Mouse (Mus musculus) ES-E14 (cell line): ENCODE results near the gene Rpl9-ps6. TPM values are rescaled to one million over a fixed set of nuclear protein-coding genes. Genes with fewer than 3 reads are reported as not detected.

ENCODE experiments used
- DNase-seq: peaks from one replicate; pipeline ENCODE4 v3.0.0-alpha.2; 2013; ENCODE audit warnings: low read depth, low spot score
- H3K27ac ChIP-seq: 2 replicates; pipeline ENCODE4 v1.5.1; 2012; ENCODE audit warnings: low read depth, mild to moderate bottlenecking, low read length, moderate library complexity, mixed read lengths; ENCODE audit not compliant: poor library complexity, insufficient read depth, severe bottlenecking
- H3K36me3 ChIP-seq: 2 replicates; pipeline ENCODE4 v1.6.1; 2012; ENCODE audit warnings: mild to moderate bottlenecking, low read length, moderate library complexity, mixed read lengths; ENCODE audit not compliant: control insufficient read depth, poor library complexity, insufficient read depth, severe bottlenecking
- H3K4me1 ChIP-seq, 2 experiments: fragments of 150-350 bp in 1 of 2; sonication (generic) in 1 of 2; 2 replicates each; pipeline ENCODE4 v1.6.1; 2012; ENCODE audit warnings: low read length in 2 of 2, mild to moderate bottlenecking in 1 of 2, mixed read lengths in 1 of 2; ENCODE audit not compliant: control insufficient read depth in 2 of 2, insufficient read depth in 2 of 2, poor library complexity in 1 of 2
- H3K4me3 ChIP-seq, 2 experiments: fragments of 150-350 bp in 1 of 2; sonication (generic) in 1 of 2; 2 replicates each; pipeline ENCODE4 v1.5.1; 2012; ENCODE audit warnings: low read length in 2 of 2, low read depth in 1 of 2, mild to moderate bottlenecking in 1 of 2, mixed read lengths in 1 of 2; ENCODE audit not compliant: insufficient read depth in 1 of 2, poor library complexity in 1 of 2, severe bottlenecking in 1 of 2
- H3K9ac ChIP-seq: 2 replicates; pipeline ENCODE4 v1.6.1; 2012; ENCODE audit warnings: low read depth, mild to moderate bottlenecking, low read length, mixed read lengths; ENCODE audit not compliant: poor library complexity, insufficient read depth, severe bottlenecking
- H3K9me3 ChIP-seq: fragments of 150-350 bp; sonication (generic); 2 replicates; pipeline ENCODE4 v1.6.1; 2012; ENCODE audit warnings: low read depth, mild to moderate bottlenecking, low read length; ENCODE audit not compliant: control insufficient read depth, insufficient read depth
- CHD2 ChIP-seq: IDR thresholded peaks from 2 replicates; pipeline ENCODE4 v1.6.1; 2014; ENCODE audit warnings: mild to moderate bottlenecking, low read depth, low read length, inconsistent platforms
- HCFC1 ChIP-seq: IDR thresholded peaks from 2 replicates; pipeline ENCODE4 v1.6.1; 2012; ENCODE audit warnings: low read length, inconsistent platforms, borderline replicate concordance; ENCODE audit not compliant: insufficient read depth
- MAFK ChIP-seq: IDR thresholded peaks from 2 replicates; pipeline ENCODE4 v1.6.1; 2014; ENCODE audit warnings: mild to moderate bottlenecking, low read depth, low read length, inconsistent platforms; ENCODE audit not compliant: insufficient read depth
- ZC3H11A ChIP-seq: IDR thresholded peaks from 2 replicates; pipeline ENCODE4 v1.6.1; 2012; ENCODE audit warnings: low read depth, mild to moderate bottlenecking, inconsistent platforms, low read length, borderline replicate concordance
- ZNF384 ChIP-seq: IDR thresholded peaks from 2 replicates; pipeline ENCODE4 v1.6.1; 2012; ENCODE audit warnings: low read depth, low read length, inconsistent platforms
- in situ Hi-C, 2 experiments: fragments of 600-800 bp; cut with MboI; formaldehyde crosslinking; loops; one replicate each; pipeline ENCODE4 v1.15.1; 2025; ENCODE audit warnings: low sequenced_read_pairs in 2 of 2, inconsistent platforms in 1 of 2; ENCODE audit not compliant: unreplicated experiment in 2 of 2
- total RNA-seq: library from RNA; depleted of rRNA; stranded (reverse); fragments of 300-350 nt; gene quantifications from 2 replicates; pipeline ENCODE4 v1.2.3, GENCODE M21; 2012

Rpl9-ps6 gene
- total RNA-seq, 1 experiment, result 160 TPM

GRCm38 (mm10) chr19:32497411-32497810 lies 31.0 kb upstream of the Rpl9-ps6 start:
- H3K9me3 ChIP-seq, result no peaks in the 10 kb centered on the region
- H3K4me3 ChIP-seq, result no peak overlapping the region
- H3K4me1 ChIP-seq, result no peaks in the 10 kb centered on the region
- H3K36me3 ChIP-seq, result peaks cover 6% of the 10 kb centered on the region
- no peak overlapping the region for H3K27ac ChIP-seq
- in situ Hi-C loops, result no loop called here
- no peak for DNase-seq
- TF ChIP-seq ZNF384, result no peak
- no peak overlapping the region for H3K9ac ChIP-seq

- TF ChIP-seq ZNF384, result no peak
- TF ChIP-seq MAFK, result no peak
- TF ChIP-seq ZC3H11A, result no peak
- TF ChIP-seq HCFC1, result no peak
- no peak for TF ChIP-seq CHD2
- Histone ChIP-seq H3K4me3 (no peak overlapping the region), H3K9me3 (no peaks in the 10 kb centered on the region), H3K4me1 (no peaks in the 10 kb centered on the region), H3K27ac (no peak overlapping the region), H3K36me3 (peaks cover 5% of the 10 kb centered on the region), H3K9ac (no peak overlapping the region)
- in situ Hi-C loops, result no loop called here
- no peak for DNase-seq
Measured at GRCm38 (mm10) chr19:32495034-32495433, 28.7 kb upstream of the Rpl9-ps6 start.

- Histone ChIP-seq H3K9ac (no peak overlapping the region), H3K4me1 (no peaks in the 10 kb centered on the region), H3K36me3 (peaks cover 5% of the 10 kb centered on the region), H3K9me3 (no peaks in the 10 kb centered on the region), H3K4me3 (no peak overlapping the region), H3K27ac (no peak overlapping the region)
- no peak for DNase-seq
- no peak for TF ChIP-seq ZNF384
- no peak for TF ChIP-seq ZC3H11A
- TF ChIP-seq HCFC1, result no peak
- TF ChIP-seq CHD2, result no peak
- no peak for TF ChIP-seq MAFK
- in situ Hi-C loops, result no loop called here
Measured at GRCm38 (mm10) chr19:32494611-32495010, 28.2 kb upstream of the Rpl9-ps6 start.

GRCm38 (mm10) chr19:32493471-32493870 lies 27.1 kb upstream of the Rpl9-ps6 start:
- Histone ChIP-seq H3K4me1 (no peaks in the 10 kb centered on the region), H3K4me3 (no peak overlapping the region), H3K9ac (no peak overlapping the region), H3K27ac (no peak overlapping the region), H3K36me3 (peaks cover 5% of the 10 kb centered on the region), H3K9me3 (no peaks in the 10 kb centered on the region)
- no peak for TF ChIP-seq HCFC1
- no peak for TF ChIP-seq MAFK
- no peak for TF ChIP-seq ZNF384
- no peak for TF ChIP-seq CHD2
- TF ChIP-seq ZC3H11A, result no peak
- in situ Hi-C loops, result no loop called here
- no peak for DNase-seq

- DNase-seq, result no peak
- Histone ChIP-seq H3K9me3 (no peaks in the 10 kb centered on the region), H3K9ac (no peak overlapping the region), H3K4me1 (no peaks in the 10 kb centered on the region), H3K4me3 (no peak overlapping the region), H3K27ac (no peak overlapping the region), H3K36me3 (peaks cover 5% of the 10 kb centered on the region)
- in situ Hi-C loops, result no loop called here
- no peak for TF ChIP-seq HCFC1
- TF ChIP-seq ZC3H11A, result no peak
- no peak for TF ChIP-seq ZNF384
- no peak for TF ChIP-seq CHD2
- no peak for TF ChIP-seq MAFK
Measured at GRCm38 (mm10) chr19:32492981-32493380, 26.6 kb upstream of the Rpl9-ps6 start.
